Mouse (Mus musculus) hindbrain, postnatal 0 days (tissue): ENCODE data around the gene Gm49354. TPM values are rescaled to one million over a fixed set of nuclear protein-coding genes. Genes with fewer than 3 reads are reported as not detected.
"Not testable (repeated sequence)": the region's sequence is repeated elsewhere in the genome, so short reads cannot be mapped to it uniquely, and the experiment has no call there.

Experiments used
- ATAC-seq: fragments of 200-750 bp; cut with Nextera tagmentation; 2 replicates; pipeline ENCODE4 v1.8.0; 2017; ENCODE audit warnings: mild to moderate bottlenecking, moderate TSS enrichment, moderate library complexity
- DNase-seq: peaks from one replicate; pipeline ENCODE4 v3.0.0-alpha.2; 2015; ENCODE audit warnings: low spot score
- H3K27ac ChIP-seq: fragments of 300-500 bp; sonication (generic); 2 replicates; pipeline ENCODE4 v1.5.1; 2014; ENCODE audit warnings: mild to moderate bottlenecking
- H3K27me3 ChIP-seq: fragments of 300-500 bp; sonication (generic); 2 replicates; pipeline ENCODE4 v1.6.1; 2014; ENCODE audit warnings: low read length, mixed read lengths; ENCODE audit not compliant: insufficient read depth
- H3K36me3 ChIP-seq: fragments of 300-500 bp; sonication (generic); 2 replicates; pipeline ENCODE4 v1.6.1; 2014; ENCODE audit warnings: low read length, mixed read lengths; ENCODE audit not compliant: insufficient read depth
- H3K4me1 ChIP-seq: fragments of 300-500 bp; sonication (generic); 2 replicates; pipeline ENCODE4 v1.6.1; 2014; ENCODE audit warnings: antibody characterized with exemption, low read length, mixed read lengths; ENCODE audit not compliant: insufficient read depth
- H3K4me2 ChIP-seq: fragments of 300-500 bp; sonication (generic); 2 replicates; pipeline ENCODE4 v1.6.1; 2014; ENCODE audit warnings: low read depth, mild to moderate bottlenecking, low read length, moderate library complexity, mixed read lengths
- H3K4me3 ChIP-seq: fragments of 300-500 bp; sonication (generic); 2 replicates; pipeline ENCODE4 v1.5.1; 2014; ENCODE audit warnings: low read length
- H3K9ac ChIP-seq: fragments of 300-500 bp; sonication (generic); replicated peaks from 2 replicates; pipeline ENCODE4 v1.6.1; 2014; ENCODE audit warnings: mild to moderate bottlenecking, low read length, moderate library complexity, mixed read lengths
- H3K9me3 ChIP-seq: fragments of 300-500 bp; sonication (generic); 2 replicates; pipeline ENCODE4 v1.6.1; 2016; ENCODE audit warnings: low read length, mixed read lengths
- CTCF ChIP-seq: IDR thresholded peaks from 2 replicates; pipeline ENCODE4 v1.5.1; 2016; ENCODE audit warnings: antibody characterized with exemption, control low read depth, low read depth
- WGBS: fragments of 180-500 bp; shearing (Covaris S2); extraction: QIAGEN DNeasy Blood & Tissue Kit; methylation state at CpG from one replicate; pipeline ENCODE4 v1.1.7; 2014; 5-methylcytosine and 5-hydroxymethylcytosine counted together
- polyA plus RNA-seq: library from polyadenylated mRNA; unstranded; fragments of >200 nt; fragmentation: Nextera tagmentation; extraction: Ambion mirVana; gene quantifications from 2 replicates; pipeline ENCODE4 v1.2.1, GENCODE M21; 2015
- total RNA-seq: library from RNA; depleted of rRNA; stranded (reverse); fragments of >200 nt; gene quantifications from 2 replicates; pipeline ENCODE4 v1.2.3, GENCODE M21; 2014

The Gm49354 gene
- total and polyA plus RNA-seq, 2 experiments from 2014 or later = not detected

DNA sequence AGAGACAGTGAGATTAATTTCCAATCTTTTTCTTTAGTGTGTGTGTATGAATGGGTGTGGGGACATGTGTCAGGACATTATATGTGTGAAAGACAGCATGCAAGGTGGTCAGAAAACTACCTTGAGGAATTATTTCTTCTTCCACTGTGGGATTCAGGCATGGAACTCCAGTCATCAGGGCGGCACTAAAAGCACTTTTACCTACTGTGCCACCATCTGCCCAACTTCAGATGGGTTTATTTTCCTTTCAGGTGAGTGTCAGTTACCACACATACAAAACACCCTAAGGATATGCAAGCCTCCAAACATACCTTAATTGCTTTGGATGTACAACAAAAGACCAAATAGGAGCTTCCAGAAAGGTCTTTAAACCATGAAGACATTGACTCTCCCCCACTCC lies 12.7 kb upstream of the Gm49354 start:
- TF ChIP-seq CTCF = no peak
- no peaks in the 10 kb centered on the region for H3K27me3 ChIP-seq
- DNase-seq = no peak

DNA sequence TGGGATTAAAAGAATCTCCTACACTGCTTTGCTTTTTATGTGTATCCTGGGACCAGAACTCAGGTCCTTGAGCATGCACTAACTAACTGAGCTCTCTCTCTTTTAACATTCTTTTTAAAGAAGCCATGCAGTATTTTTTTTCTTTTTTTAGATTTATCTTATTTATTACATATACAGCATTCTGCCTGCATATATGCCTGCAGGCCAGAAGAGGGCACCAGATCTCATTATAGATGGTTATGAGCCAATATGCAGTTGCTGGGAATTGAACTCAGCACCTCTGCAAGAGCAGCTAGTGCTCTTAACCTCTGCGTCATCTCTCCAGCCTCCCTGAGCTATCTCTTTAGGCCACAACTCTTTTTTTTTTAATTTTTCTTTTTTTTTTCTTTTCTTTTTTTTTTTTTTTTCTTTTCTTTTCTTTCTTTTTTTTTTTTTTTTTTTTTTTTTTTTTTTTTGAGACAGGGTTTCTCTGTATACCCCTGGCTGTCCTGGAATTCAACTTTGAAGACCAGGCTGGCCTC lies 2.2 kb downstream of the Gm49354 start:
- peak; percentile 29; the same call in 1 of the 2 replicates for TF ChIP-seq CTCF
- H3K9ac ChIP-seq, H3K27me3 ChIP-seq, DNase-seq, H3K4me1 ChIP-seq, H3K4me2 ChIP-seq, H3K9me3 ChIP-seq, H3K4me3 ChIP-seq, H3K27ac ChIP-seq, ATAC-seq: not testable (repeated sequence)
- H3K36me3 ChIP-seq = peaks cover 75% of the 10 kb centered on the region
- 92% methylated on average over 1 of the region's 1 CpGs for WGBS

More for the DNA sequence above, 12.7 kb upstream of the Gm49354 start:
- Histone ChIP-seq H3K4me1 (no peaks in the 10 kb centered on the region), H3K27ac (no peak overlapping the region), H3K9me3 (no peaks in the 10 kb centered on the region), H3K4me3 (no peak overlapping the region), H3K9ac (no peak overlapping the region), H3K36me3 (peaks cover 65% of the 10 kb centered on the region), H3K4me2 (no peak overlapping the region)
- no peak for ATAC-seq
- WGBS = 88% methylated on average over 1 of the region's 1 CpGs

DNA sequence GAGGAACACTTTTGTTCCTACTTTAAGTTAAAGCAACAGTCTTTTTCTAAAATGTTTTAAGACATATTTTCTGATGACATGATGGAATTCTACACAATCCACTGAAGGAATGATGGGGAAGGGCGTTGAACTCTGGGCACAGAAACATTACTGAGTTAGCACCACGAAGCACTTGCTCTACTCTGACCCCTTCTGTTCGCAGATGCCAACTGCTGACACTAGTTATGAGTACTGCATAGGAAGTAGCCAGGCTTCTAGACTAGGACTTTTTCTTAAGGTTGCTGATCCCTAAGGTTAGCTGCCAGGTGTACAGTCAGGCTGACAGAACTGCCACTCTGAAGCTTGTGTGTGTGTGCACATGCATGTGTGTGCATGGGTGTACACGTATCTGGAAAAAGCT lies 2.8 kb downstream of the Gm49354 start:
- DNase-seq (peak; percentile 20), ATAC-seq (no peak)
- 83% methylated on average over 4 of the region's 4 CpGs for WGBS
- no peak overlapping the region for H3K9ac ChIP-seq
- no peak overlapping the region for H3K27ac ChIP-seq
- peaks cover 71% of the 10 kb centered on the region for H3K36me3 ChIP-seq
- no peaks in the 10 kb centered on the region for H3K9me3 ChIP-seq
- H3K4me2 ChIP-seq = no peak overlapping the region
- no peaks in the 10 kb centered on the region for H3K4me1 ChIP-seq
- no peak overlapping the region for H3K4me3 ChIP-seq
- peak; percentile 37; the same call in 1 of the 2 replicates for TF ChIP-seq CTCF
- H3K27me3 ChIP-seq = no peaks in the 10 kb centered on the region

DNA sequence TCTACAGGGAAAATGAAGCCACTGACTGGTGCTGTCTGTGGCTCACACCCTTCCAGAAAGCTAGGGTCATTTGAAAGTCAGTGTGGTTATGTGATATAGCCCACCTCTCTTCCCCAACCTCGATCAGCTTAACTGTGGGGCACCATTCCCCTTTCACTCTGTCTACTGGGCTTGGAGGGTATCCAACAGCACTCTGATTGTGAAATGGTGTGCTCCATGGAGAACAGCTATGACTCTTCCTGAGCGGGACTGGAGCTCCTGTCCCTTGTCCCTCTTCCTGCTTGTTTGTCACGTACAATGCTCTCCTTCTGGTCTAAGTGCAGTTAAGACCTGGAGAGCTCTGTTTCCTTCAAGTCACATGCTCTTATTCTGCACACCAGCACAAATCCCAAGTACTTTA lies 6.9 kb downstream of the Gm49354 start:
- no peak for DNase-seq
- H3K27me3 ChIP-seq = no peaks in the 10 kb centered on the region
- TF ChIP-seq CTCF = no peak

DNA sequence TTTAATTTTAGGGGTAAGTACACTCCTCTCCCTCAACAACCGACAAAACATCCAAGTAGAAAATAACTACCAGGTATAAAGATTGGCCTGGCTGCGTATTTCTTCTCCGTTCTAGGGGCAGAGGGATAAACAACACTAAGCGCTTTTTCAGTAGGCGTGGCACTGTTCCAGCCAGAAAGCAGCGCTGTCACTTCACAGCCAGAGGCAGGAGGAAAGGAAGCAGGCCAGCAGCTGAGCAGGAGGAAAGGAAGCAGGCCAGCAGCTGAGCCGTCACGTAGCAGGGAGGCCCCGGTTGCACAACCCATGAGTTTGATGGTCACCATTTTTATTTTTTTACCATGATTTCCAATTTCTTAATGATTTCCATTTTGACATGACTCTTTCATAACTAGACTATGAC lies 10.8 kb downstream of the Gm49354 start:
- WGBS = 40% methylated on average over 9 of the region's 9 CpGs
- H3K4me2 ChIP-seq = peak overlapping the region; percentile 61; the same call in 1 of the 2 replicates
- ATAC-seq = no peak

More for the DNA sequence above, 6.9 kb downstream of the Gm49354 start:
- 85% methylated on average over 3 of the region's 3 CpGs for WGBS
- no peak for ATAC-seq
- H3K9me3 ChIP-seq = no peaks in the 10 kb centered on the region
- peaks cover 35% of the 10 kb centered on the region for H3K36me3 ChIP-seq
- H3K27ac ChIP-seq = no peak overlapping the region
- H3K4me1 ChIP-seq = no peaks in the 10 kb centered on the region; the same call in 1 of the 2 replicates
- no peak overlapping the region for H3K4me2 ChIP-seq
- H3K9ac ChIP-seq = no peak overlapping the region
- no peak overlapping the region for H3K4me3 ChIP-seq

DNA sequence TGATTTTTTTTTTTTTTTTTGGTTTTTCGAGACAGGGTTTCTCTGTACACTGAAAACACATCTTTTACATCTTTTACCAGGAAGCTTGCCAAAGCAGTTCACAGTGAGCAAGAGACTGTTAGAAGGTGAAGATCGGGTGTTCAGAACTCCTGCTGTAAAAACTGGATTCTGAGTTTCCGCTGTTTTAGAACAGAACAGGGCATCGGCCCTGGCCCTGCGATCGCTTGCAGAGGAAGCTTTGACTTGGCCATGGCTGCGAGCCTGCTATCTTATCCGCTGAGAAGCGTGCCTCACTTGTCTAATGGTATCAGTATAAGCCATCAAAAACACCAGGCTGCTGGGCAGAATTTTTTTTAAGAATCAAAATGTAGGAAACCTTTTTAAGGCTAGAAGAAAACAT lies 11.2 kb downstream of the Gm49354 start:
- TF ChIP-seq CTCF = no peak
- Histone ChIP-seq H3K9ac (peak overlapping the region; percentile 89; the same call in 1 of the 2 replicates), H3K9me3 (no peaks in the 10 kb centered on the region), H3K4me2 (peak overlapping the region; percentile 61), H3K4me1 (peaks cover 5% of the 10 kb centered on the region; the same call in 1 of the 2 replicates), H3K27ac (peak overlapping the region; percentile 98), H3K36me3 (peaks cover 8% of the 10 kb centered on the region; the same call in 1 of the 2 replicates), H3K27me3 (no peaks in the 10 kb centered on the region), H3K4me3 (peak overlapping the region; percentile 89)
- 57% methylated on average over 9 of the region's 9 CpGs for WGBS
- DNase-seq (peak; percentile 20), ATAC-seq (no peak)

More for the DNA sequence above, 10.8 kb downstream of the Gm49354 start:
- Histone ChIP-seq H3K9ac (no peak overlapping the region), H3K36me3 (peaks cover 11% of the 10 kb centered on the region; the same call in 1 of the 2 replicates), H3K9me3 (no peaks in the 10 kb centered on the region), H3K27me3 (no peaks in the 10 kb centered on the region), H3K27ac (peak overlapping the region; percentile 98), H3K4me3 (no peak overlapping the region), H3K4me1 (peaks cover 5% of the 10 kb centered on the region; the same call in 1 of the 2 replicates)
- TF ChIP-seq CTCF = no peak
- DNase-seq = peak; percentile 77

DNA sequence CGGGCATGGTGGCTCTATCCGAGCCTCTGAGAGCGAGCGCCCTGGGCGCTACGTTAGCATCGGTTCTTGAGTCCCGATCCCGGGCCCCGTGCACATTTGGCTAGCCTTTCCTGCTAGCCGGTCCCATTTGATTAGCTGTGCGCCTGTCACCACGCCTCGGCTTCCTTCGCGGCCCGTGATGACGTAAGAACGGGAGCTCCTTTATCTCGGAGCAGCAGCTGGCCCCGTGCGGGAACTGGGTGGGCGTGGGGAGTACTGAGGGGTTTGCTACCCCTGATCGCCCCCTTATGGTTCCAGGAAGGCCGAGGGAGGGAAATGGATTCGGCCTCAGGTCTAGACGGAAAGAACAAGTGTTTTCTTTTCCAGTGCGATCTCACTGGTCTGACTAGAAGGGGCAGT lies 11.9 kb downstream of the Gm49354 start:
- Histone ChIP-seq H3K27me3 (no peaks in the 10 kb centered on the region), H3K4me1 (peaks cover 5% of the 10 kb centered on the region; the same call in 1 of the 2 replicates), H3K4me3 (peak overlapping the region; percentile 89), H3K36me3 (peaks cover 1% of the 10 kb centered on the region; the same call in 1 of the 2 replicates), H3K9ac (peak overlapping the region; percentile 89), H3K4me2 (peak overlapping the region; percentile 61), H3K27ac (peak overlapping the region; percentile 98), H3K9me3 (no peaks in the 10 kb centered on the region)
- ATAC-seq (peak; percentile 88), DNase-seq (peak; percentile 93)
- WGBS = under 1% methylated on average over 28 of the region's 28 CpGs
- peak; percentile 61 for TF ChIP-seq CTCF
